Mouse (Mus musculus) limb, embryonic 14.5 days (tissue): ENCODE measurements at regions not wholly inside any gene's neighbourhood (a gene's known extent, or its start where the extent isn't known, plus 50 kb on each side); places are given as distances from the start of the nearest gene placed in this dataset. TPM values are rescaled to one million over a fixed set of nuclear protein-coding genes. Genes with fewer than 3 reads are reported as not detected.

Experiments
- ATAC-seq: fragments of 200-750 bp; cut with Nextera tagmentation; 2 replicates; pipeline ENCODE4 v1.8.0; 2017; ENCODE audit warnings: low read depth, moderate number of reproducible peaks, moderate TSS enrichment; ENCODE audit not compliant: low FRiP score
- DNase-seq: peaks from one replicate; pipeline ENCODE4 v3.0.0-alpha.2; 2015; ENCODE audit warnings: low spot score
- H3K27ac ChIP-seq: fragments of 300-500 bp; sonication (generic); replicated peaks from 2 replicates; pipeline ENCODE4 v1.5.1; 2014; ENCODE audit warnings: low read depth, mild to moderate bottlenecking, low read length, moderate library complexity, mixed read lengths
- H3K27me3 ChIP-seq: fragments of 300-500 bp; sonication (generic); 2 replicates; pipeline ENCODE4 v1.6.1; 2014; ENCODE audit warnings: low read length, mixed read lengths; ENCODE audit not compliant: control insufficient read depth, insufficient read depth
- H3K36me3 ChIP-seq: fragments of 300-500 bp; sonication (generic); 2 replicates; pipeline ENCODE4 v1.6.1; 2014; ENCODE audit warnings: mild to moderate bottlenecking, low read length, moderate library complexity, mixed read lengths; ENCODE audit not compliant: control insufficient read depth, insufficient read depth
- H3K4me1 ChIP-seq: fragments of 300-500 bp; sonication (generic); 2 replicates; pipeline ENCODE4 v1.6.1; 2014; ENCODE audit warnings: antibody characterized with exemption, low read length, mixed read lengths; ENCODE audit not compliant: control insufficient read depth, insufficient read depth
- H3K4me2 ChIP-seq: fragments of 300-500 bp; sonication (generic); replicated peaks from 2 replicates; pipeline ENCODE4 v1.6.1; 2014; ENCODE audit warnings: low read depth, mild to moderate bottlenecking, low read length, moderate library complexity; ENCODE audit not compliant: severe bottlenecking
- H3K4me3 ChIP-seq: fragments of 300-500 bp; sonication (generic); replicated peaks from 2 replicates; pipeline ENCODE4 v1.5.1; 2014; ENCODE audit warnings: low read length
- H3K9ac ChIP-seq: fragments of 300-500 bp; sonication (generic); 2 replicates; pipeline ENCODE4 v1.6.1; 2014; ENCODE audit warnings: mild to moderate bottlenecking, low read depth, low read length, moderate library complexity; ENCODE audit not compliant: severe bottlenecking
- H3K9me3 ChIP-seq: fragments of 300-500 bp; sonication (generic); 2 replicates; pipeline ENCODE4 v1.6.1; 2016; ENCODE audit warnings: low read length; ENCODE audit not compliant: control insufficient read depth
- POLR2A ChIP-seq: fragments of 200-500 bp; IDR thresholded peaks from 2 replicates; pipeline ENCODE4 v1.8.0; 2012; ENCODE audit warnings: inconsistent platforms, mild to moderate bottlenecking, moderate library complexity, borderline replicate concordance; ENCODE audit not compliant: insufficient read depth, insufficient read length; ENCODE audit errors: extremely low read depth
- WGBS: fragments of 180-500 bp; shearing (Covaris S2); extraction: QIAGEN DNeasy Blood & Tissue Kit; methylation state at CpG from one replicate; pipeline ENCODE4 v1.1.7; 2014; 5-methylcytosine and 5-hydroxymethylcytosine counted together
- microRNA-seq: library from miRNA; unstranded; fragments of <30 nt; microRNA quantifications from one replicate; pipeline ENCODE4, GENCODE M21; 2016

GRCm38 (mm10) chr9:25870260-25870659 lies 388.9 kb downstream of the Eepd1 start:
- Histone ChIP-seq H3K27ac (no peak overlapping the region), H3K4me1 (no peaks in the 10 kb centered on the region), H3K36me3 (no peaks in the 10 kb centered on the region), H3K4me3 (no peak overlapping the region), H3K4me2 (no peak overlapping the region), H3K9me3 (no peaks in the 10 kb centered on the region), H3K9ac (no peak overlapping the region), H3K27me3 (no peaks in the 10 kb centered on the region)
- no peak for ATAC-seq
- 70% methylated on average over 2 of the region's 2 CpGs for WGBS
- TF ChIP-seq POLR2A = no peak
- no peak for DNase-seq

GRCm38 (mm10) chr9:25896333-25896905 lies 415.1 kb downstream of the Eepd1 start:
- DNase-seq (no peak), ATAC-seq (no peak)
- Histone ChIP-seq H3K9me3 (no peaks in the 10 kb centered on the region), H3K27me3 (no peaks in the 10 kb centered on the region), H3K4me1 (no peaks in the 10 kb centered on the region), H3K9ac (no peak overlapping the region), H3K27ac (no peak overlapping the region), H3K4me3 (no peak overlapping the region), H3K4me2 (no peak overlapping the region), H3K36me3 (no peaks in the 10 kb centered on the region)
- TF ChIP-seq POLR2A = no peak

Small RNA genes in the stretch of these regions (microRNA-seq; reads per million reads assigned to microRNA genes)
- not detected for gene Gm26190
